Mouse (Mus musculus): Measurements from ENCODE around the gene Ccdc115. TPM values are rescaled to one million over a fixed set of nuclear protein-coding genes. Genes with fewer than 3 reads are reported as not detected.

The Ccdc115 gene
- polyA plus RNA-seq, 1 experiment from 2014 or later, result 73.2 TPM

- ATAC-seq, result no peak
- Histone ChIP-seq H3K4me3 (replicated peaks) (peak overlapping the region; percentile 50), H3K9me3 (peaks cover 15% of the 10 kb centered on the region), H3K27ac (peak overlapping the region; percentile 86), H3K36me3 (peaks cover 20% of the 10 kb centered on the region), H3K4me1 (replicated peaks) (peaks cover 27% of the 10 kb centered on the region), H3K27me3 (no peaks in the 10 kb centered on the region), H3K9ac (replicated peaks) (peak overlapping the region; percentile 62), H3K4me2 (replicated peaks) (peak overlapping the region; percentile 70)
- 38% methylated on average over 8 of the region's 8 CpGs for WGBS
Observed at GRCm38 (mm10) chr1:34435371-34436120, 3.9 kb downstream of the Ccdc115 start.

- peak; percentile 17; the same call in 1 of the 2 replicates for ATAC-seq
- Histone ChIP-seq H3K36me3 (peaks cover 27% of the 10 kb centered on the region), H3K4me3 (replicated peaks) (peak overlapping the region; percentile 50), H3K9me3 (peaks cover 23% of the 10 kb centered on the region), H3K4me1 (replicated peaks) (peaks cover 23% of the 10 kb centered on the region), H3K4me2 (replicated peaks) (peak overlapping the region; percentile 70), H3K27ac (peak overlapping the region; percentile 86), H3K27me3 (no peaks in the 10 kb centered on the region), H3K9ac (replicated peaks) (peak overlapping the region; percentile 62)
- under 1% methylated on average over 30 of the region's 30 CpGs for WGBS
Observed at GRCm38 (mm10) chr1:34434660-34435160, 4.8 kb downstream of the Ccdc115 start.

- ATAC-seq, result no peak
Observed at GRCm38 (mm10) chr1:34433891-34434521, 5.5 kb downstream of the Ccdc115 start.

GRCm38 (mm10) chr1:34432776-34433481, 6.5 kb downstream of the Ccdc115 start:
- peak overlapping the region; percentile 80 for H3K27ac ChIP-seq
- peaks cover 29% of the 10 kb centered on the region for H3K9me3 ChIP-seq
- peak overlapping the region; percentile 70 for H3K4me2 ChIP-seq (replicated peaks)
- WGBS, result 6% methylated on average over 34 of the region's 35 CpGs
- peaks cover 16% of the 10 kb centered on the region for H3K4me1 ChIP-seq (replicated peaks)
- H3K4me3 ChIP-seq (replicated peaks), result peak overlapping the region; percentile 50
- H3K27me3 ChIP-seq, result no peaks in the 10 kb centered on the region
- peaks cover 34% of the 10 kb centered on the region for H3K36me3 ChIP-seq
- peak; percentile 48 for ATAC-seq
- H3K9ac ChIP-seq (replicated peaks), result peak overlapping the region; percentile 72

More at GRCm38 (mm10) chr1:34433891-34434521, 5.5 kb downstream of the Ccdc115 start:
- 9% methylated on average over 19 of the region's 19 CpGs for WGBS
- Histone ChIP-seq H3K4me3 (replicated peaks) (peak overlapping the region; percentile 50), H3K4me1 (replicated peaks) (peaks cover 23% of the 10 kb centered on the region), H3K27ac (peak overlapping the region; percentile 45), H3K9me3 (peaks cover 27% of the 10 kb centered on the region), H3K9ac (replicated peaks) (peak overlapping the region; percentile 42; the same call in 1 of the 2 replicates), H3K36me3 (peaks cover 34% of the 10 kb centered on the region), H3K4me2 (replicated peaks) (peak overlapping the region; percentile 70), H3K27me3 (no peaks in the 10 kb centered on the region)

GRCm38 (mm10) chr1:34432411-34432775, 7.1 kb downstream of the Ccdc115 start:
- no peak for ATAC-seq
- WGBS, result 22% methylated on average over 13 of the region's 13 CpGs
- Histone ChIP-seq H3K27me3 (no peaks in the 10 kb centered on the region), H3K4me2 (replicated peaks) (peak overlapping the region; percentile 70), H3K36me3 (peaks cover 30% of the 10 kb centered on the region), H3K9me3 (peaks cover 29% of the 10 kb centered on the region), H3K4me3 (replicated peaks) (peak overlapping the region; percentile 50), H3K9ac (replicated peaks) (peak overlapping the region; percentile 72), H3K27ac (peak overlapping the region; percentile 80), H3K4me1 (replicated peaks) (peaks cover 16% of the 10 kb centered on the region)

- 97% methylated on average over 9 of the region's 9 CpGs for WGBS
- ATAC-seq, result no peak
Observed at GRCm38 (mm10) chr1:34431431-34431830, 8.0 kb downstream of the Ccdc115 start.

GRCm38 (mm10) chr1:34430981-34431380, 8.5 kb downstream of the Ccdc115 start:
- H3K4me1 ChIP-seq (replicated peaks), result peaks cover 16% of the 10 kb centered on the region
- ATAC-seq, result no peak
- H3K4me3 ChIP-seq (replicated peaks), result no peak overlapping the region
- WGBS, result 94% methylated on average over 3 of the region's 3 CpGs
- no peak overlapping the region for H3K4me2 ChIP-seq (replicated peaks)
- no peak overlapping the region for H3K27ac ChIP-seq
- no peak overlapping the region for H3K9ac ChIP-seq (replicated peaks)
- peaks cover 32% of the 10 kb centered on the region for H3K9me3 ChIP-seq
- peaks cover 25% of the 10 kb centered on the region for H3K36me3 ChIP-seq
- H3K27me3 ChIP-seq, result no peaks in the 10 kb centered on the region

More at GRCm38 (mm10) chr1:34431431-34431830, 8.0 kb downstream of the Ccdc115 start:
- Histone ChIP-seq H3K27me3 (no peaks in the 10 kb centered on the region), H3K9me3 (peaks cover 31% of the 10 kb centered on the region), H3K4me3 (replicated peaks) (no peak overlapping the region), H3K4me2 (replicated peaks) (no peak overlapping the region), H3K27ac (no peak overlapping the region), H3K4me1 (replicated peaks) (peaks cover 16% of the 10 kb centered on the region), H3K9ac (replicated peaks) (no peak overlapping the region), H3K36me3 (peaks cover 25% of the 10 kb centered on the region)

GRCm38 (mm10) chr1:34429281-34429680, 10.2 kb downstream of the Ccdc115 start:
- H3K27ac ChIP-seq, result no peak overlapping the region
- no peaks in the 10 kb centered on the region for H3K27me3 ChIP-seq
- over 99% methylated on average over 4 of the region's 4 CpGs for WGBS
- ATAC-seq, result no peak
- no peak overlapping the region for H3K4me3 ChIP-seq (replicated peaks)
- no peak overlapping the region for H3K9ac ChIP-seq (replicated peaks)
- H3K4me2 ChIP-seq (replicated peaks), result no peak overlapping the region
- peaks cover 16% of the 10 kb centered on the region for H3K4me1 ChIP-seq (replicated peaks)
- peaks cover 25% of the 10 kb centered on the region for H3K36me3 ChIP-seq
- peaks cover 32% of the 10 kb centered on the region for H3K9me3 ChIP-seq

GRCm38 (mm10) chr1:34428466-34428865, 11.0 kb downstream of the Ccdc115 start:
- peaks cover 8% of the 10 kb centered on the region for H3K4me1 ChIP-seq (replicated peaks)
- no peak for ATAC-seq
- H3K4me3 ChIP-seq (replicated peaks), result no peak overlapping the region
- peaks cover 32% of the 10 kb centered on the region for H3K9me3 ChIP-seq
- no peaks in the 10 kb centered on the region for H3K27me3 ChIP-seq
- 95% methylated on average over 2 of the region's 2 CpGs for WGBS
- H3K36me3 ChIP-seq, result peaks cover 25% of the 10 kb centered on the region
- H3K4me2 ChIP-seq (replicated peaks), result no peak overlapping the region
- no peak overlapping the region for H3K27ac ChIP-seq
- no peak overlapping the region for H3K9ac ChIP-seq (replicated peaks)

- ATAC-seq, result peak; percentile 48; the same call in 1 of the 2 replicates
- no peak overlapping the region for H3K4me3 ChIP-seq (replicated peaks)
- no peaks in the 10 kb centered on the region for H3K9me3 ChIP-seq
- no peak overlapping the region for H3K9ac ChIP-seq (replicated peaks)
- no peaks in the 10 kb centered on the region for H3K27me3 ChIP-seq
- no peak overlapping the region for H3K4me2 ChIP-seq (replicated peaks)
- H3K27ac ChIP-seq, result no peak overlapping the region
- WGBS, result 40% methylated on average over 11 of the region's 11 CpGs
- H3K4me1 ChIP-seq (replicated peaks), result peaks cover 10% of the 10 kb centered on the region
- H3K36me3 ChIP-seq, result no peaks in the 10 kb centered on the region
Observed at GRCm38 (mm10) chr1:34399182-34399953, 40.1 kb downstream of the Ccdc115 start.

GRCm38 (mm10) chr1:34396321-34396720, 43.2 kb downstream of the Ccdc115 start:
- no peak overlapping the region for H3K4me3 ChIP-seq (replicated peaks)
- peaks cover 10% of the 10 kb centered on the region for H3K4me1 ChIP-seq (replicated peaks)
- ATAC-seq, result peak; percentile 65
- WGBS, result 69% methylated on average over 4 of the region's 4 CpGs
- no peaks in the 10 kb centered on the region for H3K27me3 ChIP-seq
- H3K9ac ChIP-seq (replicated peaks), result no peak overlapping the region
- H3K27ac ChIP-seq, result no peak overlapping the region
- H3K9me3 ChIP-seq, result no peaks in the 10 kb centered on the region
- H3K36me3 ChIP-seq, result no peaks in the 10 kb centered on the region
- H3K4me2 ChIP-seq (replicated peaks), result no peak overlapping the region

All from midbrain, embryonic 13.5 days (tissue).